Mouse (Mus musculus) MEL (cell line): ENCODE measurements at regions not wholly inside any gene's neighbourhood (a gene's known extent, or its start where the extent isn't known, plus 50 kb on each side); places are given as distances from the start of the nearest gene placed in this dataset.

Source experiments
- CTCF ChIP-seq, 3 experiments: IDR thresholded peaks in 2 of 3; conservative IDR thresholded peaks in 1 of 3; 2 replicates each; pipeline ENCODE4 v1.5.1; 2011 to 2012; ENCODE audit warnings: low read length in 3 of 3, low read depth in 2 of 3, mild to moderate bottlenecking in 2 of 3, improper control_type of control experiment in 1 of 3, inconsistent platforms in 1 of 3, mixed read lengths in 1 of 3, moderate library complexity in 1 of 3; ENCODE audit not compliant: control insufficient read depth in 1 of 3, insufficient read depth in 1 of 3, poor library complexity in 1 of 3, severe bottlenecking in 1 of 3
- ELF1 ChIP-seq: IDR thresholded peaks from 2 replicates; pipeline ENCODE4 v1.6.1; 2014; ENCODE audit warnings: low read depth, mild to moderate bottlenecking, inconsistent platforms, low read length, improper control_type of control experiment, moderate library complexity
- JUND ChIP-seq: IDR thresholded peaks from 2 replicates; pipeline ENCODE4 v1.6.1; 2011; ENCODE audit warnings: low read depth, mild to moderate bottlenecking, improper control_type of control experiment, low read length
- MAFK ChIP-seq: IDR thresholded peaks from 2 replicates; pipeline ENCODE4 v1.6.1; 2011; ENCODE audit warnings: low read depth, mild to moderate bottlenecking, low read length, improper control_type of control experiment, borderline replicate concordance
- MAX ChIP-seq: IDR thresholded peaks from 2 replicates; pipeline ENCODE4 v1.6.1; 2011; ENCODE audit warnings: low read length, improper control_type of control experiment
- POLR2A ChIP-seq, 2 experiments: IDR thresholded peaks; 2 replicates each; pipeline ENCODE4 v1.6.1; 2011 to 2012; ENCODE audit warnings: low read length in 2 of 2, mild to moderate bottlenecking in 2 of 2, control low read depth in 1 of 2, improper control_type of control experiment in 1 of 2, low read depth in 1 of 2, moderate library complexity in 1 of 2; ENCODE audit not compliant: control insufficient read depth in 1 of 2, insufficient read depth in 1 of 2, poor library complexity in 1 of 2
- RCOR1 ChIP-seq: IDR thresholded peaks from 2 replicates; pipeline ENCODE4 v1.6.1; 2012; ENCODE audit warnings: low read depth, mild to moderate bottlenecking, inconsistent platforms, low read length, improper control_type of control experiment
- TAL1 ChIP-seq: IDR thresholded peaks from 2 replicates; pipeline ENCODE4 v1.6.1; 2012; ENCODE audit warnings: mild to moderate bottlenecking, inconsistent platforms, low read length, moderate library complexity, mixed read lengths
- TCF12 ChIP-seq: IDR thresholded peaks from 2 replicates; pipeline ENCODE4 v1.6.1; 2014; ENCODE audit warnings: low read depth, mild to moderate bottlenecking, inconsistent platforms, low read length, improper control_type of control experiment, moderate library complexity
- ZNF384 ChIP-seq: IDR thresholded peaks from 2 replicates; pipeline ENCODE4 v1.6.1; 2012; ENCODE audit warnings: low read depth, mild to moderate bottlenecking, inconsistent platforms, low read length, improper control_type of control experiment

- TF ChIP-seq ELF1 (no peak), JUND (no peak), ZNF384 (no peak), MAX (no peak), TAL1 (no peak), MAFK (no peak), CTCF (IDR thresholded peaks at IDR 0.05 in 2 of 3, conservative IDR thresholded peaks at IDR 0.05 in 1 of 3; ENCODE audit: control insufficient read depth in 1 of 3, insufficient read depth in 1 of 3, low read depth in 2 of 3, low read length in 3 of 3, poor library complexity in 1 of 3, severe bottlenecking in 1 of 3) (no peak), POLR2A (IDR thresholded peaks at IDR 0.05; ENCODE audit: control insufficient read depth in 1 of 2, insufficient read depth in 1 of 2, low read depth in 1 of 2, low read length in 2 of 2, poor library complexity in 1 of 2) (no peak), RCOR1 (no peak), TCF12 (no peak)
Measured at GRCm38 (mm10) chr2:117819701-117820225, 291.9 kb upstream of the Thbs1 start.
